Mouse (Mus musculus): ENCODE results near the gene Rin3. TPM values are rescaled to one million over a fixed set of nuclear protein-coding genes. Genes with fewer than 3 reads are reported as not detected.

The Rin3 gene
- total RNA-seq, 2 experiments from 2014 or later: 28.3 to 29.5 TPM

DNA sequence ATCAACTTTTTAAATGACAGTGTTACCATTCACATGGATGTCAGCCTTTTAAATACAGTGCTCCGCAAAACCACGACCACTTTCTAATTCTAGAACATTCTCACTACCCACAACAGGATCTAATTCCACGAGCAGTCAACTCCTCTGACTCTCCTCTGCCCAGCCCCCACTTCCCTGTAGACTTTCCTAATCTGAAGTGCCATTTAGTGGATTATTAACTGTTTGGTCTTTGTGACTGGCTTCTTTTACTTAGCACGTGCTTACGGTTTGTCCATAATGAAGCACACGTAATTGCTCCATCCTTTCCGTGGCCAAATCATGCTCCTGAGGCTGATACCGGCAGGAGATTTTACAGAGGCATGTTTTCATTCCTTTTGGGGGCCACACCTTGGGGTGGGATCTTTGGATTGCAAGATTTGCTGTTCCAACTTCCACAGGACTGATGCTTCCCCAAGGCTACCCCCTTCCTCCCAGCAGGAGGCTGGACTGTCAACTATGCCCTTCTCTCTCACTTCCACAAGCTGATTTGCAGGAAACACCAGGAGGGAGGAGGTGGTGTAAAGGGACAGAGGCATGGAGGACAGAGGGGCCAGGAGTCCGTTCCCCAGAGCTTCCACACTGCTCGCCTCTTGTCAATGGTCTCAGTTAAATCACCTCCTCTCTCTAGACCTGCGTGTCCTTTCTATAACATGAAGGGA lies 139.9 kb downstream of the Rin3 start:
- DNase-seq: no peak

DNA sequence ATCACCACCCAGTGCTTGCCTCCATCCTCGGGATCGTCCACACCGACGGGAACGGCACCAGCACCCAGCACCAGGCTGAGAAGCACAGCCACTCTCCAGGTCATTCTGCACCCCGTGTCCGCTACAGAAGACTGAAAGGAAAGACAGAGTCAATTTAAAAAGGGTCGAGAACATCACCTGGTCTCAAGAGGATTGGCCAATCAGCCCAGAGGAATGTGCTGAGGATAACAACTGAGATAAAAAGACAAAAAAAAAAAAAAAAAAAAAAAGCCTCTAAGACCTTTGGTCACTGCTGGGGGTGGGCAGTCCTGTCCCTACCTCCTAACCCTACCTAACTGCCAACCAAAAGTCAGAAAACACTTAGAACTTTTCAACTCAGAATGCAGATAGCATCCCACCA lies 140.8 kb downstream of the Rin3 start:
- DNase-seq: no peak

DNA sequence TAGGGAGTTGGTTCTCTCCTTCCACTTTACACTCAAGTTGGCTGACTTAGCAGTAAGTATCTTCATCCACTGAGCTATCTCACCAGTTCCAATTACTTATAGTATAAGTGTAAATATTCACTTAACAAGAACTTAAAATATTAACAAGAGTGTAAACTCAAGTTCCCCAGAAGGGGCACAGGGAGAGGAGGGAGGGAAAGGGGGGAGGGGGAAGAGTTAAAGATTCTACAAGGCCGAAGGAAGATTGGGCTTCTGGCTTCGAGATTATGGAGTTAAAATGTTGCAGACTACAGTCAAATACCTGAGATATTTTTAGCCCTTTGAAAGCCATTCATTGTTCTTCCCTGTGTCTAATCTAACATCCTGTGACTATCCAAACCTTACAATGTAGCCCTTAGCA lies 141.6 kb downstream of the Rin3 start:
- DNase-seq: no peak

DNA sequence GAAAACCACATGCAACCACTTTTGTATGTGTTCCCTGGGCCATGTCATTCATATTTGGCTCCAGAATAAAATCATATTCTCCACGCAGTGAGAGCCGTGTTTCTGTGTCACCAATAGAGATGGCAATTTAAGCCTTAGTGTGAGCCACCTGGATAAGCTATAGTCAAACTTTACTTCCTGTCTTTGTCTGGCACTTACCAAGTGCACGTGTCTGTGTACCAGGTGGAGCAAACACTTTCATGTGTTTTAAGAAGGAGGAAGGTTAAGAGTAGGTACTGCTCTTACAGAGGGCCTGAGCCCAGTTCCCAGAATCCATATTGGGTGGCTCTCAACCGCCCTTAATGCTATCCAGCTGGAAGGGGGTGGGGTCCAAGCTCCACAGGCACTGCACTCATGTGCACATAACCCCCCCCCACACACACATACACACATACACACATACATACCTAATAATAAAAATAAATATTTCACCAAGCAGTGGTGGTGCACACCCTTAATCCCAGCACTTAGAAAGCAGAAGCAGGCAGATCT lies 142.3 kb downstream of the Rin3 start:
- no peak for DNase-seq

DNA sequence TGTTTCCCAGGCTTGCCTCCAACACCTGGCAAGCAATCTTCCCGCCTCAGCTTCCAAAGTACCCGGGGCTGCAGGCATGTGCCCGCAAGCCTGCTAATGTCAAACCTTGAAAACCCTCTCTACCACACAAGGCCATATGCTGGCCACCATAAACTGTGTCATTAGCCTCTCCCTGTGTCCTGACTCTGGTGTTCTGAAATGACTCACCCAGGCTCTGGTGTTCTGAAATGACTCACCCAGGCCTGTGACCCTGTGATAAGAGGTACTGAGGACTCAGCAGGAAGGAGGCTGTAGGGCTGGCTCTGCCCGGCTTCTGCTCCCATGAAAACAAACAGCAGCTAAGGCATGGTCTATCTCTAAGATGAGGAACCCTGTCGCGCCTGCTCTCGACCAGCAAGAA lies 143.4 kb downstream of the Rin3 start:
- DNase-seq: peak in 1 of 2 experiments; percentile 61

DNA sequence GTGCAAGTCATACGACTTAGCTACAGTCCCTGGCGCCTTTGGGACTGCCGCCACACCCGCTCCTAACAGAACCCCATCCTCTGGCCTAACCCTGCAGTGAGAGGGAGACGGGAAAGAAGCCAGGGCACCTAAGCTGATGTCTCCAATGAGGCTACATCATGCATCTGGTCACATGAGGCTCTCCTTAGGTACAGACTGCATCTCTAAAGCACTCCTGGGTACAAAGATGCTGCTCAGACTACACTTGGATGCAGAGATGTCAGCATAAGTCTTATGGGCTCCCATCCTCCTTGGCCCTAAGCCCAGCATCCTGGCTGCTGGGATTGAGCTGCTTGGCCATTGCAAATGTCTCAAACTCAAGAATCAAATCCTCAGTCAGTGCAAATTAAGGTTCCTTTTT lies 146.8 kb downstream of the Rin3 start:
- DNase-seq: no peak

DNA sequence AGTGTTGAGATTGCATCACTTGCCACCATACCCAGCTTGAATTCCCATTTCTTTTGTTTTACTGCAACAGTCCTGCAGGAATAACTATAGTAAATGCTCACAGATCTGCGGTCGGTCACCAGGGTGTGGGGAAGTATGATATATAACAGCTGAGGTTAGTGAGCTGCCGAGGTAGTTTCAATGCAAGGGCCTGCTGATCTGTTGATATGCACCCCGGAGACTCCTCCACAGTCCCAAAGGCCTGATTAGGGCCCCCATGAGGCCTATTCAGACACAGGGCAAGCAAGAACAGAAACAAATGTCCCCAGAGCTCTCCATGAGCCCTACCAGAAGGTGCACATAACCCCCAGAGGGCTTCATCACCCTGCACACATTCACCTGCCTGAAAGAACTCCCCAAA lies 147.4 kb downstream of the Rin3 start:
- no peak for DNase-seq

DNA sequence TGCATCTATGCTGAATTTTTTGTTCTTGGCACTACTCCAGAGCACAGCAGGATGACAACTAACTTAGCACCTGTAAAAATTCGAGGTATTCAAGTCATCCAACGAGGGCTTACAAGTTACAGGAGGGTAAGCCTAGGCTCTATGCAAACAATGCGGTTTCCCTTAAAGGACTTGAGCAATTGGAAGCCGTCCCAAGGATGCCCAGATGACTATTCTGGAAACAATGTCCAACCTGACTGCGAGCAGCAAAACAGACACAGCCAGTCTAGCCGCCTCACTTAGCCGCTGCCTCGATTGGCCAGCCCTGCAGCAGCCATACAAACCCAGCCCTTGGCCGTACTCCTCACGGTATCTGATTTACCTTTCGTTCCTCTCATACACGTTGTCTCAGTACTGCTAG lies 149.4 kb downstream of the Rin3 start:
- DNase-seq: no peak

DNA sequence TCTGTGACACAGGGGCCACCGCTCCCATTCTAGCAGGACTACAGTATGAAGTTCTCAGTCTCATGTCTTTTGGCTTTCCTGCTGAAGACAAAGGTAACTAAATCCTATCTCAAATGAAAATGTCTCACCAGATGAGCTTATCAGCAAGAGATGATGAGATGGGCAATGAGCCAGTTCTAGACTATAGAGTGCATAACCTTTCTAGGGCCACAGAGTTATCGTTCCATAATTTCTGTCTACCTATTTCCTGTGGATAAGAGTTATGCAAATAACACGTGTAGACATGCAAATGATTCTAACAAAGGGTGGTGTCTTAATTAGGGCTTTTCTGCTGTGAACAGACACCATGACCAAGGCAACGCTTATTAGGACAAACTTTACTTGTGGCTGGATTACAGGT lies 151.3 kb downstream of the Rin3 start:
- DNase-seq: no peak

DNA sequence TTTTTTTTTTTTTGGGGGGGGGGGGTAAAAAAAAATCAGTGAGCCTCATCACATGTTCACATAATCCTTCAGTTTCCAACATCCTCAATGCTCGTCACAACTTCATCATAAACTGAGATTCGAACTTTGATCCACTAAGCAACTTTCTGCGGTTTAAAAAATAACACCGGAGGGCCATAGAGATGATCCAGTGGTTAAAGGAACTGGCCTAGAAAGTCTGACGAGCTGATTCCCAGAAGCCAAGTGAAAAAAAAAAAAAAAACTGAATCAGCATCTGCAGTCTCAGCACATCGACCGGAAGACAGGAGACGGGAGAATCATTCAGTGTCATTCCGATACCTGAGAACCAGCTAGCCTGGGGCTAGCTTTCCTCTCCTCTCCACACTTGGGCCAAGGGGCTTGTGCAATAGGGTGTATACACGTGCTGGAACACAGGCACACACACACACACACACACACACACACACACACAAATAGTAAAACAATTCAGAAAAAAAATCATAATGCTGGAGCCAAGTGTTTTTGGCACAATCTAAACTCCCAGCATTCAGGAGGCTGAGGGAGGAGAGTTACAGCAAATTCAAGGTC lies 154.2 kb downstream of the Rin3 start:
- peak in 1 of 2 experiments; percentile 42 for DNase-seq

DNA sequence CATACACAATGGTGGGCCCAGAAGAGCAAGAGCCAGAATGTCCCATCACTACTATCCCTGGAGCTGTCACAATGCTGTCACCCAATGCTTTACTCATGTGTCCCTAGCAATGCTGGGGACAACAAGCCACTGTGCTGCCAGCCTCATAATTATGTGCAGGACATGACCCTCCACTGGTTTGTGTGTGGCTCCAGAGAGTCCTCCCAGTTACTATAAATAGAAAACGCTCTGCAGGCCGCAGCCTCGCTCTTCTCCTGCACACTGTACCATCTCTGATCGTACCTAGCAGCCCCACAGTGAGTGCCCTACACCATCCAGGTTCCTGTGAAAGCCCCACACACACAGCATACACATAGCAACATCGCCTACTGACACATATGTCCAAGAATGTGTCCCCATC lies 155.1 kb downstream of the Rin3 start:
- peak; percentile 58 to 75 for DNase-seq

DNA sequence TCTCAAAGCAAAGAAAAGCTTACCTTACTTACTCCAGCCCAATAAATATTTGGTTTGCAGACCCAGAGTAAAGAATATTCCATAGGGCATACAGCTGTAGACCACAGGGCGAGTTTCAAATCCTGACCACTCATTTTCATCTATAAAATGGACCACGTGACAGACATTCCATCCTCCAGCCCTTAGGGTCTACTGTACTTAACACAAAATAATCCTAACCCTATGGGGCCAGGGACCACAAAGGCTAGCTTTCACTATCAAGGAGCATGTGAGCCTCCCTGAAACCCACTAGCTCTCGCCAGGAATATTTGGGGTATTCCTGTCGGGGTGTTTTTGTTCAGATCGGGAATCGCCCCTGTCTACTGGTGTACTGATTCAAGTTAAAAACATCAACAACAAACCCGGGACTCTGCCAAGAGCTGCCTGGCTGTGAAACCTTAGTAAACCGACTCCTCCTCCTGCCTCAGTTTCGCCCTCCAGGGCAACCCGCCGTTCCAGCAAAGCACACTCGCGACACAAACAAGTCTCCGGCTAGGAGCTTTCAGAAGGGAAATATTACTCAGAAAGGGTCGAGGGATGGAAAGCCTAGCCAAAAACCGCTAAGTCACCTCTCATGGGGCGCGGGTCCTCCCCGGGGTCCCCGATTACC lies 156.3 kb downstream of the Rin3 start:
- DNase-seq: no peak

DNA sequence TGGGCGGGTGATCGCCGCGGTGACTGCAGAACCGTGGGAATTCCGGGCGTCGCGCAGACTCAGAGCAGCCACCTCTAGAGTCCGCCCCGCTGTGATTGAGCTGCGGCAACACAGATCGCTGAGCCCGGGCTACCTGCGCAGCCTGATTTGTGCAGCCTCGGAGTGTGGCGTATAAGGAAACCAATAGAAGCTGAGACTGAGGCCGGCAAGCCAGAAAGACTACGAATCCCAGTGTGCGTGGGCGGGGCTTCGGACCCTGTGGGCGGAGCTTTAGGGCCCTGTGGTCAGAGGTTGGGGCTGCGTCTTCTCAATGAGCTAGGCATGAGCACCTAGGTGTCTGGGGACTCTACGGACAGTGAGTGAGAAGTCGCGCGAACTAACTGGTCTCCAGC lies 156.8 kb downstream of the Rin3 start, which contains the start of gene Lgmn:
Gene Lgmn (minus strand): TSS at position 182 of the 392 bp plus-strand sequence.
- DNase-seq: peak; percentile 99

Other genes starting within 250 kb of the Rin3 start
- under 1 TPM; 0.37 to 0.80 TPM for gene Slc24a4, start 154.3 kb upstream of the Rin3 start, total RNA-seq (2021)
- 10 to 100 TPM; 60.6 to 61.5 TPM for gene Lgmn, start 156.8 kb downstream of the Rin3 start, total RNA-seq (2021)
- gene Golga5, start 186.1 kb downstream of the Rin3 start, total RNA-seq (2021): 10 to 100 TPM; 25.7 to 28.3 TPM

Measured in heart, adult 18-20 months (tissue).